Mouse (Mus musculus): ENCODE data around the gene Ackr4.

DNA sequence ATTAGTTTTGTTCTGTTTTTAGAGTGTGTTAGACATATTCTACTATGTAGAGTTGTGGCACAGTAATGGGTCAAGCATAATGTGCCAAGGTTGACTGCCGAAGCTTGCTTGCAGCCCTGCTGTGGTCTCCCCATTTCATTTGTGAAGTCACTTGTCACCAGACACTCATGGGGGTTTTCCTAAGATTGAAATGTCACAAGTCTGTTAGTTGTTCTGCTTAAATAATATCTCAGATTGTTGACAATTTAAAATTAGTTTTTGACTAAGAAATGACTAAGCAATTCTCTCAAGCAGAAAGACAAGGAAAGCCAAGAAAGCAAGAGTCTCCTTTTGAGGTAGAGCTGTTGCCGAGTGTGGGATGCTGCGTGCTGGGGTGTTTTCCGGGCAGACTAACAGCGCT is 33.8 kb downstream of the Ackr4 start:
- TF ChIP-seq CTCF (IDR thresholded peaks at IDR 0.05; ENCODE audit: low read depth) (no peak), EP300 (IDR thresholded peaks at IDR 0.05; ENCODE audit: low read depth) (no peak)

Data from heart, postnatal 0 days (tissue).